ENCODE assay signal across 22 mouse cellular contexts in the genomic region with DNA sequence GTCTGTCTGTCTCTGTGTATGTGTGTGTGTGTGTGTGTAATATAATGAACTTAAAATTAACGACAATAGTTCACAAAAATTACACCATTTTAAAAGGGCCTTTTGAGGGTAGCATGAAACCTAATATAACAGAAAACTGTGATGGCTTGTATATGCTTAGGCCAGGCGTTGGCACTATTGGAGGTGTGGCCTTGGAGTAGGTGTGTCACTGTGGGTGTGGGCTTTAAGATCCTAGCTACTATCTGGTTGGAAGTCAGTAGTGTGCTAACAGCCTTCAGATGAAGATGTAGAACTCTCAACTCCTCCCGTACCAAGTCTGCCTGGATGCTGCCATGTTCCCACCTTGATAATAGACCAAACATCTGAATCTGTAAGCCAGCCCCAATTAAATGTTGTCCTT.
"Had no signal": no experiment of that assay in that cellular context is flagged by ENCODE, and none has a peak within 500 bp of the region (broad histone marks: within the 10 kb centered on the region; RNA-seq: fewer than 3 reads in every experiment).

No protein-coding gene starts in this region.

- H3K9me3 ChIP-seq: lung, embryonic 15.5 days; megakaryocyte, embryonic 14.5 days; midbrain, embryonic 10.5 days; midbrain, embryonic 12.5 days; neural tube, embryonic 13.5 days; neural tube, embryonic 15.5 days had no signal

- H3K4me1 ChIP-seq: lung, embryonic 15.5 days; megakaryocyte, embryonic 14.5 days; midbrain, embryonic 10.5 days; midbrain, embryonic 12.5 days; neural tube, embryonic 13.5 days; neural tube, embryonic 15.5 days had no signal

- ATAC-seq: lung, postnatal 0 days; midbrain, embryonic 16.5 days had no signal

- DNase-seq: lung, adult 2 months; lung, postnatal 14 days; lung, postnatal 36 days; midbrain, embryonic 14.5 days; retina, postnatal 1 day; right cerebral cortex, adult 18-20 months; right cerebral cortex, postnatal 25 days; right cerebral cortex, postnatal 4 days; spleen, adult 18-20 months; thymus, adult 18-20 months; thymus, postnatal 14 days; thymus, postnatal 36 days had no signal

- H3K9ac ChIP-seq: lung, embryonic 15.5 days; midbrain, embryonic 12.5 days; neural tube, embryonic 13.5 days; neural tube, embryonic 15.5 days had no signal

- H3K36me3 ChIP-seq: lung, embryonic 15.5 days; midbrain, embryonic 10.5 days; midbrain, embryonic 12.5 days; neural tube, embryonic 13.5 days; neural tube, embryonic 15.5 days had no signal

- H3K27me3 ChIP-seq: lung, embryonic 15.5 days; megakaryocyte, embryonic 14.5 days; midbrain, embryonic 12.5 days; neural tube, embryonic 13.5 days; neural tube, embryonic 15.5 days had no signal

- H3K4me3 ChIP-seq: lung, embryonic 15.5 days; megakaryocyte, embryonic 14.5 days; midbrain, embryonic 10.5 days; midbrain, embryonic 12.5 days; myocyte; neural tube, embryonic 13.5 days; neural tube, embryonic 15.5 days had no signal

- H3K27ac ChIP-seq: lung, embryonic 15.5 days; macrophage; midbrain, embryonic 10.5 days; midbrain, embryonic 12.5 days; neural tube, embryonic 13.5 days; neural tube, embryonic 15.5 days had no signal

- H3K4me2 ChIP-seq: lung, embryonic 15.5 days; midbrain, embryonic 12.5 days; neural tube, embryonic 13.5 days; neural tube, embryonic 15.5 days had no signal
